Mouse (Mus musculus) kidney, embryonic 16.5 days (tissue): Measurements from ENCODE around the gene Gabbr1. TPM values are rescaled to one million over a fixed set of nuclear protein-coding genes. Genes with fewer than 3 reads are reported as not detected.
A peak's percentile ranks its signal among the peaks of the same experiment; 100 is the strongest.
"Not testable (repeated sequence)": the region's sequence is repeated elsewhere in the genome, so short reads cannot be mapped to it uniquely, and the experiment has no call there.

Experiments used
- ATAC-seq: fragments of 200-750 bp; cut with Nextera tagmentation; 2 replicates; pipeline ENCODE4 v1.8.0; 2017; ENCODE audit warnings: moderate TSS enrichment; ENCODE audit not compliant: low FRiP score, low TSS enrichment
- H3K27ac ChIP-seq: fragments of 300-500 bp; sonication (generic); 2 replicates; pipeline ENCODE4 v1.5.1; 2014; ENCODE audit warnings: low read length
- H3K27me3 ChIP-seq: fragments of 300-500 bp; sonication (generic); 2 replicates; pipeline ENCODE4 v1.6.1; 2014; ENCODE audit warnings: low read length, control low read depth, mixed read lengths; ENCODE audit not compliant: insufficient read depth
- H3K36me3 ChIP-seq: fragments of 300-500 bp; sonication (generic); 2 replicates; pipeline ENCODE4 v1.6.1; 2014; ENCODE audit warnings: low read length, control low read depth, mixed read lengths; ENCODE audit not compliant: insufficient read depth
- H3K4me1 ChIP-seq: fragments of 300-500 bp; sonication (generic); 2 replicates; pipeline ENCODE4 v1.6.1; 2014; ENCODE audit warnings: low read length, control low read depth, mixed read lengths; ENCODE audit not compliant: insufficient read depth
- H3K4me2 ChIP-seq: fragments of 300-500 bp; sonication (generic); replicated peaks from 2 replicates; pipeline ENCODE4 v1.6.1; 2014; ENCODE audit warnings: low read depth, low read length
- H3K4me3 ChIP-seq: fragments of 300-500 bp; sonication (generic); 2 replicates; pipeline ENCODE4 v1.5.1; 2014; ENCODE audit warnings: mild to moderate bottlenecking, low read length
- H3K9ac ChIP-seq: fragments of 300-500 bp; sonication (generic); replicated peaks from 2 replicates; pipeline ENCODE4 v1.6.1; 2014; ENCODE audit warnings: low read length
- H3K9me3 ChIP-seq: fragments of 300-500 bp; sonication (generic); 2 replicates; pipeline ENCODE4 v1.6.1; 2016; ENCODE audit warnings: low read length, control low read depth
- WGBS: fragments of 180-500 bp; shearing (Covaris S2); extraction: QIAGEN DNeasy Blood & Tissue Kit; methylation state at CpG from one replicate; pipeline ENCODE4 v1.1.7; 2014; 5-methylcytosine and 5-hydroxymethylcytosine counted together
- polyA plus RNA-seq: library from polyadenylated mRNA; unstranded; fragments of >200 nt; fragmentation: Nextera tagmentation; extraction: Ambion mirVana; gene quantifications from 2 replicates; pipeline ENCODE4 v1.2.1, GENCODE M21; 2015

Gene Gabbr1
- polyA plus RNA-seq, 1 experiment from 2014 or later, result 5.6 TPM

DNA sequence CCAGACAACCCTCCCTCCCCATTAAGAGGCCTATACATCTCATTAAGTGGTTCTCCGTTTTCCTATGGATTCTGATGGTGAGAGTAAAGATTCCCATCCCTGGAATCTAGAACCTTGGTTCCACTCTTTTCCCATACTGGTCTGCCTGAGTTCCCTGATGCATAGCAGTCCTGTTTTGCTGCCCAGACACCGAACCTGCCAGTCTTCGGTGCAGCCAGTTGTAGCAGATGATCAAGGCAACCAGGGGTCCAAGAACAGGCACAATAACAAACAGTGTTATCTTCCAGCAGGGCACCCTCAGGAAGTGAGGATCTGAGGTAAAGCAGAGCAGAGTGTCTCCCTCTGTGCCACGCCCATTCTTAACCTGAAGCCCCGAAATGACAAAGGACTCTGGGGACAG lies 33.6 kb upstream of the Gabbr1 start:
- ATAC-seq, result no peak
- H3K9ac ChIP-seq, result no peak overlapping the region
- no peak overlapping the region for H3K27ac ChIP-seq
- H3K9me3 ChIP-seq, result no peaks in the 10 kb centered on the region
- peaks cover 17% of the 10 kb centered on the region for H3K36me3 ChIP-seq
- no peaks in the 10 kb centered on the region for H3K27me3 ChIP-seq
- no peak overlapping the region for H3K4me3 ChIP-seq
- 72% methylated on average over 5 of the region's 5 CpGs for WGBS
- H3K4me2 ChIP-seq, result no peak overlapping the region
- no peaks in the 10 kb centered on the region for H3K4me1 ChIP-seq

DNA sequence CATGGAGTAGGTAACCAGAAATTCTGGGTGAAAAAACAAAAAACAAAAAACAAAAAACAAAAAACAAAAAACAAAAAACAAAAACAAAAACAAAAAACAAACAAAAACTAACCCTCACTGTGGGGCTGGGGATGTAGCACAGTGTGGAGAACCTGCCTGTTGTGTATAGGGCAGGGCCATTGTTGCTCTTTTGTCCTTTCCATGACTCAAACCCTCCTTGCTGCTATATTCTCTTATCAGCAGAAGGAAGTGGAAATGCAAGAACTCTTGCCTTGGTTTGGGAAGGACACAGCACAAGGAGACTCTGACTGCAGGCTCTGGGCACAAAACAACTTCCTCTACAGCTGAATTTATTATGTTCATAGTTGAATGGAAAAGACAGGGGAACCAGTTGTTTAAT lies 29.4 kb upstream of the Gabbr1 start:
- Histone ChIP-seq H3K27ac (no peak overlapping the region), H3K4me2 (no peak overlapping the region), H3K36me3 (no peaks in the 10 kb centered on the region), H3K9me3 (no peaks in the 10 kb centered on the region), H3K4me1 (no peaks in the 10 kb centered on the region), H3K9ac (no peak overlapping the region), H3K27me3 (no peaks in the 10 kb centered on the region), H3K4me3 (no peak overlapping the region)
- no peak for ATAC-seq

DNA sequence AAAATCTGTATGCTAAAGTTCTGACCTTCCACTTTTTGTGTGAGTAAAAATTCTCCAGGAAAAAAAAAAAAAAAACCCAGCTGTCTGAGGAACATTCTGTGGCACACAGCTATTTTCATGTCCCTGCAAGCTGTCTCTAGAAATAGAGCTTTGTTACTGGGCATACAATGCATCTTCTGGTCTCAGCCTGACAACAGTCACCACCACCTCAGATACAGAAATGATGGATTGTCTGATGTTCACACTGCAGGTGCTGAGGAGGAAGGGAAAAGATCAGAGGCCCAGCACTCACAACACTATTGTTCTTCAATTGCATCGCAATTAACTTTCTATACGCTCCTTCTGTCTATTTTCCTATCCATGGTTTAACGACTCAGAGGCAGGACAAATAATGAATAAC lies 27.4 kb upstream of the Gabbr1 start:
- H3K4me1 ChIP-seq, result no peaks in the 10 kb centered on the region
- no peak for ATAC-seq
- no peak overlapping the region for H3K4me3 ChIP-seq
- H3K4me2 ChIP-seq, result no peak overlapping the region
- H3K36me3 ChIP-seq, result no peaks in the 10 kb centered on the region
- 70% methylated on average over 3 of the region's 3 CpGs for WGBS
- H3K27me3 ChIP-seq, result no peaks in the 10 kb centered on the region
- H3K9ac ChIP-seq, result no peak overlapping the region
- no peak overlapping the region for H3K27ac ChIP-seq
- H3K9me3 ChIP-seq, result no peaks in the 10 kb centered on the region

DNA sequence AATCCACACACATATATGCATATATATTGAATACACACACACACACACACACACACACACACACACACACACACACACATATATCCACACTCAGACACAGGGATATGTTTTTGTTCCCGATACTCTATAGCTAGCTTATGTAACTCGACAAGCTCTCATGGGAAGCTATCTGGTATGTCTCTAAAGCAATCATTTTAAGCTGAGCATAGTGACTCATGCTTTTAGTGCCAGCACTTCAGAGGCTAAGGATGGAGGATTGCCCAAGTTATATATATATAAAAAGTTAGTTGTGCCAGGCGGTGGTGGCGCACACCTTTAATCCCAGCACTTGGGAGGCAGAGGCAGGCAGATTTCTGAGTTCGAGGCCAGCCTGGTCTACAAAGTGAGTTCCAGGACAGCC lies 26.5 kb upstream of the Gabbr1 start:
- not testable (repeated sequence) for H3K9me3 ChIP-seq, ATAC-seq, H3K27ac ChIP-seq, H3K9ac ChIP-seq, H3K4me3 ChIP-seq, H3K4me1 ChIP-seq, H3K36me3 ChIP-seq, H3K4me2 ChIP-seq, H3K27me3 ChIP-seq
- 95% methylated on average over 5 of the region's 5 CpGs for WGBS

DNA sequence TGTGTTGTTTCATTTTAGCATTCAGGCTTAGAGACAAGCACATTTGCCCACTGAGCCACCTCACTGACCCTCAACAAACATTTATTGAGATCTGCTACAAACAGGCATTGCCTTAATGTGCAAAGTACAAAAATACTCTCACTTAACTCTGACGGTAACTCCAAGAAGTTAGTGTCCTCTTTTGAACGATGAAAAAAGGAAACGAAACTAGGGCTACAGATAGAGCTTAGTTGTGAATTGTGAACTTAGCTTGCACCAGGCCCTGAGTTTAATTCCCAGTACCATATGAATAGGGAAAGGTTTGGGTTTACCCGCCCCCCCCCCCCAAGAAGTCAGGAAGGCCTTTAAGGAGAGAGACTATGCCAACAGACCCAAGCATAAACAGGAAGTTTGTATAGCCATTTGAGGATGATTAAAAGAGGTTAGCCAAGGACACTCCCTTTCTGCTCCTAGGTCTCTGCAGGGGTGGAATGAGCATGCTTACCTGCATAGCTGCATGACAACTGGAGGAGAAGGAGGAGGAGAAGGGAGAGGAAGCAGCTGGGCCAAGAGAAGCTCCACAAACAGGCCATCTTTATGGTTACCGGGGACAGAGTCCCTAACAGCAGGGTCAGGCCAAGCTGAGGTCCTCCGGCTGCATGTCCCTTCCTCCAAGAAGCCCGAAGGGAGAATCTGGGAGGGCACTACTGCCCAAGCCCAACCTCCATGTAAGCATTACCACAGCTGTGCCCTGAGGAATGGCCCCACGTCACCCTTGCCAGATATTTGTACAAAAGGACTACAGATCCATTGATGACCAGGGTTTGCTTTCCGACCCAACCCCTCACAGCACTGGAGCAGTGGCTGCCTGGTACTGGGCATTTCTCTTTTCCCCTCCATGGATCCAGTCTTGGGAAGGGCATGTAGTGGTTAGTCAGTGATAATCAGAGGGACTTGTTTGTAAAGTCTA lies 22.9 kb upstream of the Gabbr1 start, which contains the start of gene Mog:
Gene Mog (minus strand): TSS at position 771 of the 949 bp plus-strand sequence.
- Histone ChIP-seq H3K4me1 (no peaks in the 10 kb centered on the region), H3K27ac (no peak within 1 kb of the TSS), H3K4me2 (no peak within 1 kb of the TSS), H3K27me3 (no peaks in the 10 kb centered on the region), H3K36me3 (no peaks in the 10 kb centered on the region), H3K9me3 (no peaks in the 10 kb centered on the region), H3K9ac (no peak within 1 kb of the TSS), H3K4me3 (no peak within 1 kb of the TSS)
- WGBS, result 78% methylated on average over 9 of the region's 9 CpGs
- no peak for ATAC-seq

DNA sequence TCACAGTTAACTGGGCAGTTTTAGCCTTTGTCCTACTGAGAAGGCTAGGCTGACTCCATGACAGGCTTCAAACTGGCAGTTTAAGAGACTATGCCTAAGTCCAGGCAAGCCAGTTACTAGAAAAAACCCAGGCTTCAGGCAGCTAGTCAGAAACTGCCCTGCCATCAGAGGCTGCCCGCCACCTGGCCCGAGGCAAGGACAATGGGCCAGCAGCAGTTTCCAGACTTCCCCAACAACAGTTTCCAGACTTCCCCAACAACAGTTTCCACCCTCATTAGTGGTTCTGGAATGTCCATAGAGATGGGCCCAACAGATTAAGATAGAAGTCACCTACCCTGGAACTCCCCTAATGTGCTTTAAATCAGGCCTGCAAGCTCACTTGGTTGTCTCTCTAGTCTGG lies 19.3 kb upstream of the Gabbr1 start:
- no peaks in the 10 kb centered on the region for H3K27me3 ChIP-seq
- H3K9ac ChIP-seq, result no peak overlapping the region
- no peak overlapping the region for H3K27ac ChIP-seq
- no peak for ATAC-seq
- no peaks in the 10 kb centered on the region for H3K9me3 ChIP-seq
- 94% methylated on average over 2 of the region's 2 CpGs for WGBS
- H3K36me3 ChIP-seq, result no peaks in the 10 kb centered on the region
- H3K4me1 ChIP-seq, result peaks cover 8% of the 10 kb centered on the region; the same call in 1 of the 2 replicates
- no peak overlapping the region for H3K4me2 ChIP-seq
- no peak overlapping the region for H3K4me3 ChIP-seq

DNA sequence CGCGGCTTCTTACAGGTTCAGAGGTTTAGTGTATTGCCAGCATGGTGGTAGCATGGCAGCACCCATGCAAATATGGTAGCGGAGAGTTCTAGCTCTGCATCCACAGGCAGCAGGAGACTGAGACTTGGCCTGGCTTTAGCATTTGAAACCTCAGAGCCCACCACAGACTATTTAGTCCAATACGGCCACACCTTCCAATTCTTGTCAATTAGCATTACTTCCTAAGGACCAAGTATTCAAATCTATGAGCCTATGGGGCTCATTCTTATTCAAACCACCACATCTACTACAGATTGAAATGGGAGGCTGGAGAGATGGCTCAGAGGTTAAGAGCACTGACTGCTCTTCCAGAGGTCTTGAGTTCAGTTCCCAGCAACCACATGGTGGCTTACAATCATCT lies 18.3 kb upstream of the Gabbr1 start:
- no peak overlapping the region; the same call in 1 of the 2 replicates for H3K27ac ChIP-seq
- no peak for ATAC-seq
- no peaks in the 10 kb centered on the region for H3K9me3 ChIP-seq
- H3K27me3 ChIP-seq, result no peaks in the 10 kb centered on the region
- no peaks in the 10 kb centered on the region for H3K36me3 ChIP-seq
- no peak overlapping the region for H3K4me3 ChIP-seq
- 96% methylated on average over 4 of the region's 4 CpGs for WGBS
- H3K9ac ChIP-seq, result no peak overlapping the region
- H3K4me1 ChIP-seq, result peaks cover 8% of the 10 kb centered on the region; the same call in 1 of the 2 replicates
- H3K4me2 ChIP-seq, result no peak overlapping the region

DNA sequence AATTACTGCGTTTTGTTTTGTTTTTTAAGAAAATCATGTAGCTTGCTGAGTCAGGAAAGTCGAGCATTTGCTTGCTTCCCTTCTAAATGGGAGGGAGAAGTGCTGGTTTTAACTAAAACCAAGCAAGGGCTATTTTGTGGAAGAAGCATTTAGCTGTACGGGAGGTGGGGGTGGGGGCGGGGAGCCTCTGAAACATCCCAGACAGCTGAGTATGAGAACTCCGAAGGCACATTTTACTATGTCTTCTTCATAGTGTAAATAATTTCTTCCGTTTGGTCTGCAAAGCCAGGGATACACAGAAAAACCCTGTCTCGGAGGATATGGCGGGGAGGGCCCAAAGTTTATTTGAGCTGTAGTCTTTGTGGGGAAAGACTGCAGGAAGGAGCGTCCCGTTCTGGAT lies 17.6 kb upstream of the Gabbr1 start:
- H3K27ac ChIP-seq, result peak overlapping the region; percentile 97
- peak overlapping the region; percentile 69 for H3K9ac ChIP-seq
- peak; percentile 55 for ATAC-seq
- H3K4me1 ChIP-seq, result peaks cover 8% of the 10 kb centered on the region; the same call in 1 of the 2 replicates
- H3K27me3 ChIP-seq, result no peaks in the 10 kb centered on the region
- H3K9me3 ChIP-seq, result no peaks in the 10 kb centered on the region
- peak overlapping the region; percentile 67 for H3K4me2 ChIP-seq
- H3K36me3 ChIP-seq, result no peaks in the 10 kb centered on the region
- H3K4me3 ChIP-seq, result peak overlapping the region; percentile 60
- WGBS, result 9% methylated on average over 10 of the region's 10 CpGs

DNA sequence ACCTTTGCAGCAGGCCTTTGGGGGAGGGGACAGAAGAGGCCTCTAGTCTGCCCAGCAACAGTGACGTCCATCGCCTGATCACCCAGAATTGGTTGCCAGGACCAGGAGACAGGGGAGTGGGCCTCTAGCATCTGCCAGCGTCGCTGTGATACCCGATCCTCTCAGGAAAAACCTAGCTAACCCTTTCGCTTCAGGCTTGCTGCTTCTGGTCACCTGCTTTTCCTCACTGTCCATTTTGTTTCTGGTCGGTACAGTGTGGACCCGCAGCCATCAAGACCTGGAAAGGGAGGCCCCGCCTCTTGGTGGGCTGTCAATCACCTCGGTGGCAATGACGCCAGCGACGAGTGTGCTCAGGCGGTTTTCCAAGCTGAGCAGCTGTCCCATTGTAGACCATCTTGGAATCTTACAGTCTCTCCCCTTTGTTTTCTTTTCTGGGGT lies 17.1 kb upstream of the Gabbr1 start:
- H3K9ac ChIP-seq, result peak overlapping the region; percentile 69
- no peaks in the 10 kb centered on the region for H3K36me3 ChIP-seq
- peak overlapping the region; percentile 67 for H3K4me2 ChIP-seq
- H3K4me1 ChIP-seq, result peaks cover 8% of the 10 kb centered on the region; the same call in 1 of the 2 replicates
- no peaks in the 10 kb centered on the region for H3K9me3 ChIP-seq
- WGBS, result 0% methylated on average over 14 of the region's 14 CpGs
- H3K4me3 ChIP-seq, result peak overlapping the region; percentile 60
- no peaks in the 10 kb centered on the region for H3K27me3 ChIP-seq
- peak overlapping the region; percentile 97 for H3K27ac ChIP-seq
- ATAC-seq, result peak; percentile 100

DNA sequence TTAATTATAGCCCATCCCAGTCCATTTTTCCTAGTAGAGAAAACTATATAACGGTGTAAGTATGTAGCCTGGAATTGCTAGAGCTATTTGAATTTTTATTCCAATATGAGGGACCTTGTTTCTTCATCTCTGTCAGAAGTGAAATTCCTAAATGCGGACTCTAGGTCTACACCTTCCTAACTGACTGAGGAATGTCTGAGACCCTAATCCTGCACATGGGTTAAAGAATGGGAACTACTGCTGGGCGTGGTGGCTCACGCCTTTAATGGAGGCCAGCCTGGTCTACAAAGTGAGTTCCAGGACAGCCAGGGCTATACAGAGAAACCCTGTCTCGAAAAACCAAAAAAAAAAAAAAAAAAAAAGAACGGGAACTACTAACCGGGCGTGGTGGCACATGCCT lies 16.6 kb upstream of the Gabbr1 start:
- H3K4me3 ChIP-seq, result peak overlapping the region; percentile 60
- peaks cover 8% of the 10 kb centered on the region; the same call in 1 of the 2 replicates for H3K4me1 ChIP-seq
- H3K9me3 ChIP-seq, result no peaks in the 10 kb centered on the region
- H3K9ac ChIP-seq, result peak overlapping the region; percentile 69
- no peaks in the 10 kb centered on the region for H3K36me3 ChIP-seq
- WGBS, result 75% methylated on average over 8 of the region's 8 CpGs
- peak overlapping the region; percentile 97 for H3K27ac ChIP-seq
- no peaks in the 10 kb centered on the region for H3K27me3 ChIP-seq
- H3K4me2 ChIP-seq, result peak overlapping the region; percentile 67
- ATAC-seq, result 0 out of 2 replicates have a peak, but pooled peaks have one; percentile 19
